Mouse (Mus musculus) left cerebral cortex, postnatal 10 days (tissue): ENCODE data around the gene 1700022I11Rik. TPM values are rescaled to one million over a fixed set of nuclear protein-coding genes. Genes with fewer than 3 reads are reported as not detected.

Source experiments
- DNase-seq, 2 experiments: peaks; one replicate each; pipeline ENCODE4 v3.0.0; 2021 to 2022; ENCODE audit warnings: low spot score in 2 of 2, mixed read lengths in 1 of 2; ENCODE audit errors: extremely low spot score in 1 of 2
- intact Hi-C: fragments of 180-260 bp; cut with DNase I; formaldehyde crosslinking; loops from one replicate; pipeline ENCODE4 v1.15.1; 2025
- total RNA-seq, 2 experiments: library from RNA; stranded (reverse); gene quantifications; 2 replicates each; pipeline ENCODE4 v1.2.3; 2021

1700022I11Rik gene
- total RNA-seq, 2 experiments from 2014 or later, result not detected

DNA sequence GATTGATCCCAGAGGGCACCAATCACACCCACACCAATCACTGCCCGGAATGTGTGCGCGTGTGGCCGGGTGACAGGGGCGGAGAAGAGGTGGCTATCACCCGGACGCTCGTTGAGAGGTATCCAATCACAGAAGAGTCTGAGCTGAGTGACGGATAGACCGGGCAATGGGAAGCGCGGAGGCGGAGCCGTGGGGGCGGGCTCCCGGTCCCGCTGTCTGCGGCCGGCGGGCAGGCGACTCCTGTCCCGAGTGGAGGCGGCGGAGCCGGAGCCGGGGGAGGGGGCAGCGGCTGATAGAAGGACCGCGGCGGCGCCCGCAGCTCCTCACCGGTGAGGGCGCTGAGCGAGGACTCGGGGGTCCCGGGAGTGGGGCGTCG, 19.7 kb upstream of the 1700022I11Rik start, which contains the start of gene Dnajb5:
Dnajb5 (plus strand) TSS at position 139 of the 376 bp plus-strand sequence.
- intact Hi-C loops, result loop anchor here (5.0 kb wide), 1 partner anchor 72 kb away; no protein-coding TSS in a partner anchor
- DNase-seq, result peak; percentile 97 to 99

- intact Hi-C loops, result loop anchor here (5.0 kb wide), 1 partner anchor 73 kb away; no protein-coding TSS in a partner anchor
- DNase-seq, result peak; percentile 85 to 96
These were observed 19.3 kb upstream of the 1700022I11Rik start for GRCm38 (mm10) chr4:42950065-42950558.

GRCm38 (mm10) chr4:42951206-42952195, 17.9 kb upstream of the 1700022I11Rik start:
- intact Hi-C loops, result loop anchor here (5.0 kb wide), 1 partner anchor 74 kb away; no protein-coding TSS in a partner anchor
- DNase-seq, result no peak

- intact Hi-C loops, result loop anchor here (5.0 kb wide), 1 partner anchor 75 kb away; no protein-coding TSS in a partner anchor
- DNase-seq, result no peak
These were observed 16.8 kb upstream of the 1700022I11Rik start for GRCm38 (mm10) chr4:42952563-42952962.

DNA sequence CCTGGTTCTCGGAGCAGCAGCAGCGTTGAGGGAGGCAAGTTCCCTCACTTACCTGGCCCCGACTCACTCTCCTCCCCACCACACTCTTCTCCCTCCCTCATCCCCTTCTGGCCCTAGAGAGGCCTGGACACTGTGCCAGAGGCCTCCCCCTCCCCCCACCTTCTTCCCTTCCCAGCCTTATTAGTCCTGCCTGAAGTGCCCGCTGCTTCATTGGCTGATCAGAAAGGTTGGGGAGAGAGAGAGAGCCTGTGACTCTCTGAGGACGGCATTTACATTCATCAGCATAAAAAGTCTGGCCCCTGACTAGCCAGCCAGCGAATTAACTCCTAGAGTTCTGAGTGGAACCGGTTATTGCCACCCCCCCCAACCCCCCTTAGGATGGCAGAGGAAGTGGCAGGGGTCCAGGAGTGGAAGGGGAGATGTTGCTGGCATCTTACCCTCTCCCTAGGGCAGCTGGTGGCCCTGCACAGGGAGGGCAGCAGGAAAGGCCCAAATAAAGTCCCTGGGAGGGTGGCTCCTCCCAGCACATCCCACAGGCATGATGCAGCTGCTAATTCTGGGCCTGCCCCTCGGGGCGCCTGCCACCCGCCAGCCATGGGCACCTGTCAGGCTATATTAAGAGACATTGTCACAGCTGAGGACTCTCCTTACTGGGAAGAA, 15.8 kb upstream of the 1700022I11Rik start:
- DNase-seq, result peak in 1 of 2 experiments; percentile 58
- intact Hi-C loops, result loop anchor here (5.0 kb wide), 1 partner anchor 76 kb away; no protein-coding TSS in a partner anchor

- intact Hi-C loops, result loop anchor here (5.0 kb wide), 1 partner anchor 77 kb away; no protein-coding TSS in a partner anchor
- peak; percentile 69 to 82 for DNase-seq
These were observed 15.1 kb upstream of the 1700022I11Rik start for GRCm38 (mm10) chr4:42954297-42954696.

- intact Hi-C loops, result no loop called here
- DNase-seq, result no peak
These were observed 14.2 kb upstream of the 1700022I11Rik start for GRCm38 (mm10) chr4:42955200-42955599.

GRCm38 (mm10) chr4:42956581-42956980, 12.8 kb upstream of the 1700022I11Rik start:
- no peak for DNase-seq
- intact Hi-C loops, result no loop called here

DNA sequence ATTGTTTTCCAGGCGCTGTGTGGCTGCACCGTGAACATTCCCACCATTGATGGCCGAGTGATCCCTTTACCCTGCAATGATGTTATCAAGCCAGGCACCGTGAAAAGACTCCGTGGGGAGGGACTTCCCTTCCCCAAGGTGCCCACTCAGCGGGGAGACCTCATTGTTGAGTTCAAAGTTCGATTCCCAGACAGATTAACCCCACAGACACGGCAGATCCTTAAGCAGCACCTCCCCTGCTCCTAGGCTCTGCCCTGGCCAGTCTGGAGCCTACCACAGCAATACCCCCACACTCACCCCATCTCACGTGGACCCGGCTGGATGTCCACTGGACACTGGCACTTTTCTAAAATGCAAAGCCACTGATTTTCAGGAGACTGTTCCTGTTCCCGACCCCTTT, 12.1 kb upstream of the 1700022I11Rik start:
- peak in 1 of 2 experiments; percentile 12 for DNase-seq

GRCm38 (mm10) chr4:42957979-42958378, 11.4 kb upstream of the 1700022I11Rik start:
- peak in 1 of 2 experiments; percentile 24 for DNase-seq
- intact Hi-C loops, result no loop called here

More for the DNA sequence above, 12.1 kb upstream of the 1700022I11Rik start:
- intact Hi-C loops, result no loop called here

- no peak for DNase-seq
- intact Hi-C loops, result no loop called here
These were observed 10.5 kb upstream of the 1700022I11Rik start for GRCm38 (mm10) chr4:42958942-42959341.

DNA sequence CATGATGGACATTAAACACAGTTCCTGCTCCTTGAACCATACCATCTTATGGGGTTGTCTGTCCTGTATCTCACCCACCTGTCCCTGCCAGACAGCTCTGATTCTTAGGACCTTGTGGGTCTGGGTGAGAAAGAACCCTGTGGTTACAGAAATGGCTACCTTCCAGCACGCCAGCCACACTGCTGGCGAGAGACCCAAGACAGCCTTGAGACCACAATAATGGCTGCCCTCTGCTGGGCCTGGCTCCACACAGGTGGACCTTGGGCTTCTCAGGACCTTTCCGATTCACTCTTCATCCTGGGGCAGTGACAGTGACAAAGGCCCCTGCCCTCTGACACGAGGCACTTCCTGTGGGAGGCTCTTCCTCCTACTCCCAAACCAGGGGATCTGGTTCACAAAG, 10.0 kb upstream of the 1700022I11Rik start:
- intact Hi-C loops, result no loop called here
- DNase-seq, result no peak

GRCm38 (mm10) chr4:42961592-42961991, 7.8 kb upstream of the 1700022I11Rik start:
- intact Hi-C loops, result no loop called here
- peak in 1 of 2 experiments; percentile 61 for DNase-seq

DNA sequence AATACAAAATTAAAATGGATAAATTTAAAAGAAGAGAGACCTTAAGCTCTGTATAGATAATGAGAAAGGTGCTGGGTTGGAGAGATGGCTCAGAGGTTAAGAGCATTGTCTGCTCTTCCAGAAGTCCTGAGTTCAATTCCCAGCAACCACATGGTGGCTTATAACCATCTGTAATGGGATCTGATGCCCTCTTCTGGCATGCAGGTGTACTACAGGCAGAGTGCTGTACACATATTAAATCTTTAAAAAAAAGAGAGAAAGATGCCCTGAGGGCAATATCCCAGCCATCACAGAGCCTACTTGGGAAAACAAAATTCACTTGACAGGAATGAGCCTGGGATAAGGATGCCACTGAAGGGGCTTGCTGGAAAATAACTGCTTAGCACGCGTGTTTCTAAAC, 5.9 kb upstream of the 1700022I11Rik start:
- intact Hi-C loops, result no loop called here
- DNase-seq, result no peak

DNA sequence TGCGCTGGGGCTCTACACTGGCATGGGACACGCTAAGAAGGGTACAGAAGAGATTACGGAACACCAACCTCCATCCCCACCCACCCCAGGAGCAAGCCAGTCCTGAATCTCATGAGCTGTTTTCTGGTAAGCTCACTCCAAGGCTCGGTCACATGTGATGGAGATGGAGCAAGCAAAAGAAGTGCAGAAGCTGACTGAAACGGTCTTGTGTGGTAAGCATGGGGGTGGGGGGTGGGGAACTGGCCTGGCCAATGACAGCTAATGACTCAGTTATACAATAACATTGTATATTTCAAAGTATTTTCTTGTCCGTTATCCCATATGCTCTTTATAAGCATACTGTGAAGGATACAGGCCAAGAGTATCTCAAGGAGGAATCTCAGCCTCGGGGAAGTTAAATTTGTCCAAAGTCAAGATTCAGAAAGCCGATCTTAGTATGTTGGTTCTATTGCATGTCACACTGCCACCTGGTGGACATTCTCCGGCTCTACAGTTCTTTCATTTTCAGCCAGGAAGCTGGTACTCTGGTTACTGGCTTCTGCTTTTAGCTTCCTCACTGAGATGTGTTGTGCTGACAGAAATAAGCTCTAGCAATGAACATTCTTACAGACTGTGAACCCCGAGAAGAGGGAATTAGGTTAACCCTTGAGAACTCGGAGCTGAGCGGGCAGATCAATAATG, 4.2 kb upstream of the 1700022I11Rik start:
- DNase-seq, result peak in 1 of 2 experiments; percentile 71
- intact Hi-C loops, result no loop called here

DNA sequence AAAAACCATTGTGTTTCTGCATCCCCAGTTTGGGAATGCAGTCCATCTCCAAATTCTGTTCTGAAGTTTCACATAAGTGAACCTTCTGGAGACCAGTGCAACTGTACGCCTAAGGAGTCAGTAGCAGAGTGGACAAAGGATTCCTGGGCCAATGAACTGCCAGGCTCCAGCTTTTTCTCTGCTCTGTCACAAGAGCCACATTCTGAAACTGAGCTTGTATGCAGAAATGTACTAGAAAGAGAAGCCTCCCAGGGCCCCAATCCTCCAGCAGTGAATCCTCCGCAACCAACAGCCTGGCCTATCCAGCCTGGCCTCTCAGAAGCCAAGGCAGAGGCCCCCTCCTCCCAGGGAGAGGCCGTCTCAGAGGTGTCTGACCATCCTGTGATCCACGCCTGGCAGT, 3.5 kb downstream of the 1700022I11Rik start:
- DNase-seq, result no peak
- intact Hi-C loops, result no loop called here

GRCm38 (mm10) chr4:42973868-42974267, 4.5 kb downstream of the 1700022I11Rik start:
- intact Hi-C loops, result no loop called here
- DNase-seq, result no peak

- DNase-seq, result no peak
- intact Hi-C loops, result no loop called here
These were observed 8.7 kb downstream of the 1700022I11Rik start for GRCm38 (mm10) chr4:42978062-42978461.
